Mouse (Mus musculus) midbrain, embryonic 16.5 days (tissue): Measurements from ENCODE around the gene Cyfip1. TPM values are rescaled to one million over a fixed set of nuclear protein-coding genes. Genes with fewer than 3 reads are reported as not detected.

Source experiments
- ATAC-seq: fragments of 200-750 bp; cut with Nextera tagmentation; 2 replicates; pipeline ENCODE4 v1.8.0; 2017; ENCODE audit warnings: moderate TSS enrichment
- H3K27ac ChIP-seq: fragments of 300-500 bp; sonication (generic); 2 replicates; pipeline ENCODE4 v1.5.1; 2014; ENCODE audit warnings: mild to moderate bottlenecking, low read length, mixed read lengths
- H3K27me3 ChIP-seq: fragments of 300-500 bp; sonication (generic); 2 replicates; pipeline ENCODE4 v1.6.1; 2014; ENCODE audit warnings: low read depth, low read length, mixed read lengths; ENCODE audit not compliant: control insufficient read depth, insufficient read depth
- H3K36me3 ChIP-seq: fragments of 300-500 bp; sonication (generic); 2 replicates; pipeline ENCODE4 v1.6.1; 2014; ENCODE audit warnings: mild to moderate bottlenecking, low read length, moderate library complexity, mixed read lengths; ENCODE audit not compliant: control insufficient read depth, insufficient read depth
- H3K4me1 ChIP-seq: fragments of 300-500 bp; sonication (generic); 2 replicates; pipeline ENCODE4 v1.6.1; 2014; ENCODE audit warnings: mild to moderate bottlenecking, low read length, mixed read lengths; ENCODE audit not compliant: control insufficient read depth, insufficient read depth
- H3K4me2 ChIP-seq: fragments of 300-500 bp; sonication (generic); 2 replicates; pipeline ENCODE4 v1.6.1; 2014; ENCODE audit warnings: mild to moderate bottlenecking, low read length, mixed read lengths
- H3K4me3 ChIP-seq: fragments of 300-500 bp; sonication (generic); 2 replicates; pipeline ENCODE4 v1.5.1; 2014; ENCODE audit warnings: low read depth, mild to moderate bottlenecking, low read length, moderate library complexity, mixed read lengths
- H3K9ac ChIP-seq: fragments of 300-500 bp; sonication (generic); 2 replicates; pipeline ENCODE4 v1.6.1; 2014; ENCODE audit warnings: low read depth, low read length, mixed read lengths
- H3K9me3 ChIP-seq: fragments of 300-500 bp; sonication (generic); replicated peaks from 2 replicates; pipeline ENCODE4 v1.6.1; 2014; ENCODE audit warnings: mild to moderate bottlenecking, low read length, mixed read lengths; ENCODE audit not compliant: control insufficient read depth, poor library complexity, severe bottlenecking
- WGBS: fragments of 180-500 bp; shearing (Covaris S2); extraction: QIAGEN DNeasy Blood & Tissue Kit; methylation state at CpG from one replicate; pipeline ENCODE4 v1.1.7; 2014; 5-methylcytosine and 5-hydroxymethylcytosine counted together
- polyA plus RNA-seq: library from polyadenylated mRNA; unstranded; fragments of >200 nt; fragmentation: Nextera tagmentation; extraction: Ambion mirVana; gene quantifications from 2 replicates; pipeline ENCODE4 v1.2.1, GENCODE M21; 2015

Gene Cyfip1
- polyA plus RNA-seq, 1 experiment from 2014 or later, result 44.1 TPM

DNA sequence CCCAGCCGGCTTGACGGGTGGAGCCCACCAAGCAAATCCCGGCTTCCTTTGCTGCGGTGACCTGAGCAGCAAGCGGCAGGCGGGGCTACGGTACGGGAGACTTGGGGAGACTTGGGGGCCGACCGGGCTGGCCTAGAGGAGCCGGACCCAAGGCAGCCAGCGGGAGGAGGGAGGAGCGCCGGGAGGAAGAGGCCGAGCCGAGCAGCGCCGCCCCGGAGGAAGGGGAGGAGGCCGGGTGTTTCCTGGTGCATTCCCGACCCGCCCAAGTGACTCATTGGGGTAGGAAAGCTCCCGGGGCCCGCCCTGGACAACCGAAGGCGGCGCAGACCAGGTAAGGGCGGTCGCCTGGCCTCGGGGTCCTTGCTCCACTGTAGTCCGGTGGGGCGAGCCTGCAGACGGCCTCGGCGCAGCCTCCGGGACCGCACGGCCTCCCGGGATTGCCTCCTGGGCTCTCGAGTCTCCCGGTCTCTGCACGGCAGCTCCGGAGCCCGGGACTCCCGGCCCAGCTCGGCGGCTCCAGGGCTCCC, 495 bp downstream of the Cyfip1 start:
- Histone ChIP-seq H3K27me3 (no peaks in the 10 kb centered on the region), H3K36me3 (no peaks in the 10 kb centered on the region), H3K4me2 (peak overlapping the region; percentile 92), H3K9me3 (no peaks in the 10 kb centered on the region), H3K9ac (peak overlapping the region; percentile 96), H3K4me1 (peaks cover 16% of the 10 kb centered on the region), H3K4me3 (peak overlapping the region; percentile 95), H3K27ac (peak overlapping the region; percentile 95)
- under 1% methylated on average over 37 of the region's 47 CpGs for WGBS
- ATAC-seq, result peak; percentile 94

DNA sequence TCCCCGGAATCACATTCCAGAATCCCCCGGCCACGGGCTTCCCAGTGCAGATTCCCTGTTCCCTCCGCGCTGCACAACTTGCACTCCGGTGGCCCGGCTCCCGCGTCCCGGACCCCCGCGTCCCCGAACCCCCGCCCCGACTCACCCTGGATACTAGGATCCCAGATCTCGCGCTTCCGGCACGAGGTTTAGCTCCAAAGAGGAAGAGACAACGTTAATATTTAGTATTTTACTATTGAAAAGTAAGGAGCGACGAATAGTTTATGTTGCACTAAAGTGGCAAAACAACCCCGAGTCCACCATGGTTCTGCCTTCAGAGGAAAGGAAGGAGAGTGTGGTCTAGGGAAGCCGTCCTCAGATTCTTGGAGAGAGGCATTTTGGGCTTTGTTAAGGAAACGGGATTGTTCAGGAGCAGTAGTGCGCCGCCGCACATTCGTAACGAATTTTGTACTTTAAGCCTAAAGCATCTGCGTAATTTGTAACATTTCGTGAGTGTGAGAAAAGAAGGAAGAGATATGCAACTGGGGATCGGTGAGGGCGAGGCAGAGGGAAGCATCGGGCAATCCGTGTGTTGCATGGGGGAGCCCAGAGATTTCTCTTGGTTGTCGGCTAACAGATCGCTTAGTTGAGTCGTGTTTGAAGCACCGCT, 1.1 kb downstream of the Cyfip1 start:
- peak; percentile 75 for ATAC-seq
- H3K9ac ChIP-seq, result peak overlapping the region; percentile 96
- H3K27me3 ChIP-seq, result no peaks in the 10 kb centered on the region
- under 1% methylated on average over 38 of the region's 40 CpGs for WGBS
- H3K4me2 ChIP-seq, result peak overlapping the region; percentile 92
- H3K27ac ChIP-seq, result peak overlapping the region; percentile 95
- H3K36me3 ChIP-seq, result no peaks in the 10 kb centered on the region
- H3K4me3 ChIP-seq, result peak overlapping the region; percentile 95
- H3K9me3 ChIP-seq, result no peaks in the 10 kb centered on the region
- peaks cover 16% of the 10 kb centered on the region for H3K4me1 ChIP-seq

DNA sequence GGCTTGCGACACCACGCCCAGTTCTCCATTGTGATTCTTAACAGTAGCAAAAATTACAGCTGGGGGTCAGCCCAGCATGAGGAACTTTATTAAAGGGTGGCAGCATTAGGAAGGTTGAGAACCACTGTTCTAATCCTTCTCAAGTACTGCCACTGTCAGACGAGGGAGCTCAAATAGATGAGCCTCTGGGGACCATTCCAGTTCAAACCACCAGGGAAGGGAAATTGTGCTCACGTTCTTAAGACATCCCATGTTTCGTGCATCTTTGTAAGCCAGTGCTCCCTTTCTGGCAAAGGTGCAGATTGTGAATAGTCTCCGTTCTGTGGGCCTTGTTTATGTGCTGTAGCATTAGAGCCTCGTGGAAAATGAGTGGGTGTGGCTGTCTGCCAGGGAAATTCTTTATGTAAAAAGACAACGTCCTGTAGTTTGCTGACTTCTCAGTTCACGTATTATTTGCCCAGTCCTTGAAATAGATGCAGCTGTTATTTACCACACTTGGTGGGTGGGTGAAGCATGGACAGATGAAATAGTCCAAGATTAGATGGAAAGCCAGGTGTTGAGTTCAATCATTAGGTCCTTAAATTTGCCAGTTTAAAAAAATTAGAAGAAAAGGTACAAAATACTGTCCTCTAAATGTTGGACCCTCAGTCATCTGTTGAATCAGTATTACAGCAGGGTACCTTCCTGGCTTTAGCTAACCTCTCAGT, 5.2 kb downstream of the Cyfip1 start:
- H3K4me1 ChIP-seq, result peaks cover 22% of the 10 kb centered on the region
- 74% methylated on average over 9 of the region's 9 CpGs for WGBS
- H3K4me3 ChIP-seq, result no peak overlapping the region
- no peaks in the 10 kb centered on the region for H3K9me3 ChIP-seq
- no peak overlapping the region for H3K4me2 ChIP-seq
- no peak overlapping the region for H3K27ac ChIP-seq
- no peaks in the 10 kb centered on the region for H3K36me3 ChIP-seq
- no peaks in the 10 kb centered on the region for H3K27me3 ChIP-seq
- no peak for ATAC-seq
- no peak overlapping the region for H3K9ac ChIP-seq

DNA sequence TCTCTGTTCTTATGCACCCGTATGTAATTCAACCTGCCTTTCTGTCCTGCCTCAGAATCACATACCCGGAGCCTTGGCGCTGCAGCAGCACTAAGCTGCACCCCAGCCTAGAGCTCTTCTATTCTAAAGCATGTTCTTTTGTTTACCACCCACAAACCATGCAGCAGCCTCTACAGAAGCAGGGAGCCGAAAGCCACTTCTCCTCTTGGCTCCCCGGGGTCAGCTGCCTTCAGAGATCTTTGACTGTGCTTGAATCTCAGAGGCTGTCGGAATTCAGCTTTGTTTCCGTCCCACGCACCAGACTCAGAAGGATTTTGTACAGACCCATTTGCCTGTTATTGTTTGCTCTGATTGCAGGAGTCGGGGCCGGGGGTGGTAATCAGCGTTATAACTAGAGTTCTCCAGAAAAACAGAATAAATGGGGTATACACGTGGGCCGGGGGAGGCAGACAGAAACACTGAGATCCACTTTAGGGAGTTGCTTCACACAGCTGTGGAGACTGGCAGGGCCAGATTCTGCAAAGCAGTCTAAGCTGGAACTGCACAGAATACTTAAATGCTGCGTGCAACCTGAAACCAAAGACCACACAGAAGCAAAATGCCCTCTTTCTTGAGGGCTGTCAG, 8.5 kb downstream of the Cyfip1 start:
- peak; percentile 65 for ATAC-seq
- Histone ChIP-seq H3K4me1 (peaks cover 13% of the 10 kb centered on the region), H3K4me3 (peak overlapping the region; percentile 8; the same call in 1 of the 2 replicates), H3K9me3 (no peaks in the 10 kb centered on the region), H3K4me2 (peak overlapping the region; percentile 40), H3K9ac (peak overlapping the region; percentile 61), H3K27ac (peak overlapping the region; percentile 62), H3K36me3 (no peaks in the 10 kb centered on the region), H3K27me3 (no peaks in the 10 kb centered on the region)
- WGBS, result 8% methylated on average over 14 of the region's 14 CpGs

DNA sequence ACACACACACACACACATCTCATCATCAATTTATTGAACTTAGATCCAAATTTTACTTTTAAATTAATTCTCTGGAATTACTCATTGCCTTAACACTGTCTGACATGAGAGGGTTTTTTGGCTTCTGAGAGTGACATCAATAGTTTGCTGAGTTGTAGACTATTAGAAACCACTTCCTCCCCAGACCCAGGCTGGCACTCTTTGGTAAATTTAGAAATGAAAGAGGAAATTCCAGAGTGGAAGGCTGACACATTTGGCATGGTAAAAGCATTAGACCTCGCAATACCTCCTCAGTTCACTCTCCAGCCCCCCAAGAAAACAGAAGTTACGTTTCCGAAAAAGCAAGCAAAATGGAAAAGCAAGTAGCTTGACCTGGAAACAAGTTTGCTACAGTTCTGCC, 11.2 kb downstream of the Cyfip1 start:
- H3K27ac ChIP-seq, result no peak overlapping the region
- H3K4me2 ChIP-seq, result no peak overlapping the region
- no peak for ATAC-seq
- H3K9ac ChIP-seq, result no peak overlapping the region
- no peaks in the 10 kb centered on the region for H3K9me3 ChIP-seq
- no peaks in the 10 kb centered on the region for H3K36me3 ChIP-seq
- peaks cover 13% of the 10 kb centered on the region for H3K4me1 ChIP-seq
- H3K27me3 ChIP-seq, result no peaks in the 10 kb centered on the region
- H3K4me3 ChIP-seq, result no peak overlapping the region
- 86% methylated on average over 3 of the region's 3 CpGs for WGBS

DNA sequence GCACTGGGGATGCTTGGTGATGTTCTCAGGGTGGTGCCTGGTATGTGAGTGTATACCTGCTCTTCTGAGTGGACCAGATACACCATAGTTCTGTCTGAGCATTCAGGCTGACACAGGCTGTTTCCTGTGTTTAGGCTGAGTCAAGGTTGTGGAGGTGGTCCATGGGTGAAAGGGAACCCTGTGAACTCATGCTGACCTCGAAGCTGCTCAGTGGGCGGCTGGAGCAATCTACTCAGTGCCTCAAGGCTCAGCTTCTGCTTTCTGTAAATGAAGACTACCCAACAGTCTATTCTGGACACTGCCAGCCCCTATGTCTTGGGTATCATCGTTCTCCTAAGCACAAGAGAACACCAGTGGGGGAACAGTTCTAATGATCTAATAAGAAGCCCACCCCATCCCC, 14.1 kb downstream of the Cyfip1 start:
- Histone ChIP-seq H3K4me3 (no peak overlapping the region), H3K27ac (no peak overlapping the region), H3K36me3 (no peaks in the 10 kb centered on the region), H3K4me2 (no peak overlapping the region), H3K9ac (no peak overlapping the region), H3K9me3 (no peaks in the 10 kb centered on the region), H3K27me3 (no peaks in the 10 kb centered on the region), H3K4me1 (peaks cover 3% of the 10 kb centered on the region; the same call in 1 of the 2 replicates)
- WGBS, result 85% methylated on average over 3 of the region's 3 CpGs
- no peak for ATAC-seq

DNA sequence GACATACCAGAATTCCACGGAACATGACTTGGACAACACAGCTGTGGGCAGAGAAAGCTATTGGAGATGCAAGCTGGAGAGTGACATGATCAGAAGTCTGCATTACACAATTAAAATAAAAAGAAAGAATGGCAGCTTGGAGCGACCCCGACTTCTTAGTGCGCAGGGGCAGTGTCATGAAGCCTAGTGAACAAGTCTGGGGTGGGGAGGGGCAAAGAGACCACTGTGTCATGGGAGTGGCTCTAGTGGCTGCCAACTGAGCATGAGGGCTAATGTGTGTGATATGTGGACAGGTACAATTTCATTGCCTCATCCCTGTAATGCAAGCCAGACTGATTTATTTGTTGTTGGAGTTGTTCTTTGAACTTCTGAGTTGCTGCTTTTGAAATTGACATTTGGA, 15.2 kb downstream of the Cyfip1 start:
- WGBS, result 94% methylated on average over 4 of the region's 4 CpGs
- Histone ChIP-seq H3K9me3 (no peaks in the 10 kb centered on the region), H3K4me2 (no peak overlapping the region), H3K4me3 (no peak overlapping the region), H3K36me3 (no peaks in the 10 kb centered on the region), H3K4me1 (no peaks in the 10 kb centered on the region; the same call in 1 of the 2 replicates), H3K27me3 (no peaks in the 10 kb centered on the region), H3K27ac (no peak overlapping the region), H3K9ac (no peak overlapping the region)
- ATAC-seq, result no peak

DNA sequence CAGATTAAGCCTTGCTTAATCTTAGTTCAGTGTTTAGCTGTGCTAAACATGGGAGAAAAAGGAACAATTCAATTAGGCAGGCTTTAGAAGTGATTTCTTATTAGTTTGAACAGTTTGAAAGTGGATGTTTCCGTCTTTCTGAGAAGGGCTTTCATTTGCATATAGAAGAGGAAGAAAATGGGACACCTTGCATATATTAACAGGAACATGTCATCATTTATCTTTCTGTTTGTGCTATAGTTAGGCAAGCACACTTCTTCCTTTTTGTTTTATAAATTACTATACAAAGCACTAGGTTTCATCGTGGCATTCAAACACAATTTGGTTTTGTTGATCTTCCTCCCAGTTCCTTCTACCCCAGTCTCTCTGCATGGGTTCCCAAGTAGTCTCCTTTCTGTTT, 16.2 kb downstream of the Cyfip1 start:
- Histone ChIP-seq H3K27ac (no peak overlapping the region), H3K27me3 (no peaks in the 10 kb centered on the region), H3K4me2 (no peak overlapping the region), H3K9ac (no peak overlapping the region), H3K4me1 (no peaks in the 10 kb centered on the region; the same call in 1 of the 2 replicates), H3K9me3 (no peaks in the 10 kb centered on the region), H3K36me3 (no peaks in the 10 kb centered on the region), H3K4me3 (no peak overlapping the region)
- WGBS, result 64% methylated on average over 2 of the region's 2 CpGs
- ATAC-seq, result no peak
